Mouse (Mus musculus) bone marrow, adult 2 months (tissue): ENCODE measurements at regions not wholly inside any gene's neighbourhood (a gene's known extent, or its start where the extent isn't known, plus 50 kb on each side); places are given as distances from the start of the nearest gene placed in this dataset.

Experiments
- CTCF ChIP-seq: fragments of 200-500 bp; IDR thresholded peaks from 2 replicates; pipeline ENCODE4 v1.5.1; 2011; ENCODE audit warnings: low read length, control low read depth; ENCODE audit not compliant: control insufficient read depth, insufficient read depth
- POLR2A ChIP-seq: fragments of 200-500 bp; IDR thresholded peaks from 2 replicates; pipeline ENCODE4 v1.6.1; 2011; ENCODE audit warnings: low read depth, mild to moderate bottlenecking, control low read depth, low read length, borderline replicate concordance; ENCODE audit not compliant: control insufficient read depth

- TF ChIP-seq CTCF (no peak), POLR2A (no peak)
Measured at GRCm38 (mm10) chr12:71486078-71486477, 176.4 kb downstream of the Dact1 start.
